Mouse (Mus musculus): ENCODE results near the gene Cdk18.

Gene Cdk18

DNA sequence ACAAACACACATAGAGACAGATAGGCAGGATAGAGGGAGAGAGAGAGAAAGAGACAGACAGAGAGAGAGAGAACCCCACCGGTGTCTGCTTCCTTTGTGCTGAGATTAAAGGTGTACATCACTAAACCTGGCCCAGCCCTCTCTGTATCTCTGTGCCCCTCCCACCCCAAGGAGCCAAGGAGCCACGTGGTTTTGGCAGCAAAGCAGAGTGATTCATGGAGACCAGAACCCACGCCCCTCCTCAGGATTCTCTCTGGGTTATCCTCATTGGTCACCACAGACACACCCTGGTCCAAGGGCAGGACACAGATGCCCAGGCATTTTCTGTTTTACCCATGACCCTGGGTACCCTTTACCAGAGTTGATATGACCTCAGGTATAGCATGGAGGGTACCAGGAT, 26.4 kb downstream of the Cdk18 start:
- 51% methylated on average over 3 of the region's 3 CpGs for WGBS

DNA sequence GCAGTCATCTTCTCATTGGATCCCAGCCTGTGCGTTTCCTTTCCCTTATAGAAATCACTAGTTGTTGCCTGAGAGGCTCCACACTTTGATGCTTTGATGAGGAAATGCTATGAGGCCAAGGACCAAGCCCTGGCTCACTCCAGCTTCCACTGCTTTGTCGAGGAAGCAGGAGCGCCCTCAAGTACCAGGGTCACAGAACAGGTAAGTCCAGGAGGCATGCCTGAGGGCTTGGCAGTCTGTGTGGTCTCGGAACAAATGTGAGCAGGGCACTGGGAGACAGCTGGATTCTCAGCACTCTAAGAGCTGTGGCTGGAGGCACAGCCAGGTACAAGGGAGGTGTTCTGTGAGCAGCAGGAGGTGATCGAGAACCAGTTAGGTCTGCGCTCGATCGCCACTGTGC, 27.1 kb downstream of the Cdk18 start:
- WGBS = 83% methylated on average over 8 of the region's 8 CpGs

DNA sequence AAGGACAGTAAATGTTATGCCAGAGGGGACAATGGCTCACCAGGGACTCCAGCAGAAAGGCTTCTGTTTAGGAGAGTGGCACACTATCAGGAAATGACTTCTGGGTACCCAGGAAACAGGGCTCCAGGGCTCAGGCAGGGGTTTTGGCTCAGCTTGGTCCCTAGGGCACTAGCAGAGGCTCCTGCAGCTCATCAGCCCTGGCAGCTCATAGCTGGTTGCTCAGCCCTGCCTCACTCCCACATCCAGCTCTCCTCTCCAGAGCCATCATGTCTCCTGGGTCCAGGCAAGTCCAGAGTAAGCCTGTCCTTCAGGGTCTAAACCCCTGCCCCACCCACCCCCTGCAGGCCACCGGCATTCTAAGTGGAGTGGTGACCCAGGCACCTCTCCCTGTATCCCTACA, 28.1 kb downstream of the Cdk18 start:
- WGBS = 64% methylated on average over 1 of the region's 1 CpGs

DNA sequence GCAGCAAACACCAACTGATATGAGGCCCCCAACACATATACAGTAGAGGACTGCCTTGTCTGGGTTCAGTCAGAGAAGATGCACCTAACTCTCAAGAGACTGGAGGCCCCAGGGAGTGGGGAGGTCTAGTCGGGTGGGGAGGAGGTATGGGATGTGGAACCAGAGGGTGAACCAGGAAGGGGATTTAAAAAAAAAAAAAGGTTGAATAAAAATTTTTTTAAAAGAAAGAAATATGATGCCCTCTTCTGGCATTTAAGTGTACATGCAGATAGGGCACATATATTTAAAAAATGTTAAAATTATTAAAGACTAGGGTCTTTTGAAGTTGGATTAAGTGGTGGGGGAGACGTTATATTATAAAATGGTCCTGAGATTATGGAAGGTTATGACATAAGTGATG, 30.1 kb downstream of the Cdk18 start:
- WGBS = 68% methylated on average over 2 of the region's 2 CpGs

DNA sequence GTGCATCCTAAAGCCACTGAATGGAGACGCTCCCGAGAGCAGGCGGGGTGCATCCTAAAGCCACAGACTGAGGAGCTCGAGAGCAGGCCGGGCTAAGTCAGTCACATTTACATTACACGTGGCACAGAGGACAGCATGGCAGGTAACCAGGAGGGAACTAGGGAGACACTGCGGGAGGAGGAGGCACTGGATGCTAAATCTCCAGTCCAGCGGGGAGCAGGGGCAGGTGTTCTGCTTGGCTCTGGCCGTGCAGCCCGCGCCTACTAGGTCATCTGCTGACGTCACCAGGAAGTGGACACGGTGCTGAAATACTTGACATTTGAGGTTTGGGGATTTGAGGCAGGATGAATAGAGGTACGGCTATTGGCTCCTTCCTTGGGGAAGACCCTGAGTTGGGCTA, 35.1 kb downstream of the Cdk18 start:
- 81% methylated on average over 14 of the region's 14 CpGs for WGBS

DNA sequence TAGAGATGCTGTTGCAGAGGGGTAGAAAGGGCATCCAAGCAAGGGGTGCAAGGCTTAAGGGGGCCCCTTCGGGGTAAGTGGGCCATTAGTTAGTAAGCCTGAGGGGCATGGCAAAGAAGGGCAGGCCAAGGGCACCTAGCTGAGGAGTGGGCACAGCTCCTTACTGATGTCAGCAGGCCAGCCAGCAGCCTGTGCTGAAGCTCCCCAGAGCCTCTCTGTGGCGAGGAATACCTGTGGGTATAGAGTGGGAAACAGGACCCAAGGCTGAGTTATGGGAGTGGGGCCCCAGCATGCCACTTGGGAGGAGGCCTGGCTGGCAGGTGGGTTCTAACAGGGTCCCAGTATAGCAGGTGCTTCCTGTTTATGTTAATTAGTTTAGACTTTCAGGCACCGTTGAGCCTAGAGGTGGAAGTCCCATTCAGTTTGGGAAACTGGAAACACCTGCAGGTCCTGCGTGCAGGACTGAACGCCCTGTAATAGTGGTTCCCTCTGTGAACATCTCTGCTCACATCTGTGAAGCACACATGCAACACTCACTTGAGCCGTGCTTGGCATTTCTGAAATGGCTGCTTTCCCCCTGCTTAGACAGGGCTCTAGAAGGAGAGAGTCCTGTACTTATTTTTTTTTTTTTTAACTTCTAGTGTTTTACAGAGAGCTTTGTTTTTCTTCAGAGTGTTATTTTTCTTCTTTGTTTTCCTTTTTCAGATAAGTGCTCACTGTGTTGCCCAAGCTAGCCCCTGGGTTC, 37.4 kb downstream of the Cdk18 start:
- WGBS = 81% methylated on average over 6 of the region's 6 CpGs

DNA sequence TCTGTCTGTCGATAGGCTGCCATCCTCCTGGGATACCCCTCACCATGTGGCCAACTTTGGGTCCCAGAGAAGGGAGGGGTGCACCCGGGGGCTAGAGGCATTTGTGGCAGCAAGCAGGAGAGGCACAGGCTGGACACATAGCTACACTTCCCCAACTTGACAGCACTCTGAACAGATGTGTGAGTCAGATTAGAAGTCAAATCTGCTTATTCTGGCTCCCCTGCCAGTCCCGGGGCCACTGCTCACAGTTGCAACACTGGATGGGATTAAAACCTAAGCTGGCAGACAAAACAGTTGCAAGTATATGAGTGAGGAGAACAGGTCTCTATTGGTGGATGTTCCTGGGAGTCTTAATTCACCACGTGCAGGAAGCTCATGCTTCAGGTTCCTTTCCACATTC, 39.7 kb downstream of the Cdk18 start:
- 55% methylated on average over 4 of the region's 4 CpGs for WGBS

DNA sequence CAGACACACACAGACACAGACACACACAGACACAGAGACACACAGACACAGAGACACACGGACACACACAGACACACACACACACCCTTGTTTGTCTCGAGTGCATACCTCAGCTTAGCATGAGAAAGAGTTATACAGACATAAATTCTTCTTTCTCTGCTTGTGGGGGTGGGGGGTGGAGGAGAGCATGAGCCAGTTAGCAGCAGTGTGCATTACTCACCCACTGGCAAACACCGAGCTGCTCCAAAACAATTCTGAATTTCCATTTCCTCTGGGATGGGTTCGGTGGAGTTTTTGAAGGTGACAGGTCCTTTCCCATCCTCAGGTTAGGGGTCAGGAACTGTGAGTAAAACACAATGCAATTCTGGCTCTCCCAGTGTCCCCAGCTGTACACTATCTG, 40.5 kb downstream of the Cdk18 start:
- WGBS = 30% methylated on average over 4 of the region's 4 CpGs

DNA sequence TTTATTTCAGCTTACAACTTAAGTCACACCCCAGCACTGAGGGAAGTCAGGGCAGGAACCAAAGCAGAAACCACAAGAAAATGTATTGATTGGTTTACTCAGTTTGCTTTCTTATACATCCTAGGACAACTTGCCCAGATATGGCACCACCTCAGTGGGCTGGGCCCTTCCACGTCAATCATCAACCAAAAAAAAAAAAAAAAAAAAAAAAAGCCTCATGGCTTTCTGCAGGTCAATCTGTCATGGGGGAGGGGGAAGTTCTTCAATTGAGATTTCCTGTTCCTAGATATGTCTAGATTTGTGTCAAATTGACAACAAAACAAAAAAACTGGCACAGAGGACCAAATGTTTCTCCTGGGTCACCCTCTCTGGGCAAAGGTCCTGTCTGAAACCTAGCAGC, 41.4 kb downstream of the Cdk18 start:
- WGBS = 58% methylated on average over 1 of the region's 1 CpGs

DNA sequence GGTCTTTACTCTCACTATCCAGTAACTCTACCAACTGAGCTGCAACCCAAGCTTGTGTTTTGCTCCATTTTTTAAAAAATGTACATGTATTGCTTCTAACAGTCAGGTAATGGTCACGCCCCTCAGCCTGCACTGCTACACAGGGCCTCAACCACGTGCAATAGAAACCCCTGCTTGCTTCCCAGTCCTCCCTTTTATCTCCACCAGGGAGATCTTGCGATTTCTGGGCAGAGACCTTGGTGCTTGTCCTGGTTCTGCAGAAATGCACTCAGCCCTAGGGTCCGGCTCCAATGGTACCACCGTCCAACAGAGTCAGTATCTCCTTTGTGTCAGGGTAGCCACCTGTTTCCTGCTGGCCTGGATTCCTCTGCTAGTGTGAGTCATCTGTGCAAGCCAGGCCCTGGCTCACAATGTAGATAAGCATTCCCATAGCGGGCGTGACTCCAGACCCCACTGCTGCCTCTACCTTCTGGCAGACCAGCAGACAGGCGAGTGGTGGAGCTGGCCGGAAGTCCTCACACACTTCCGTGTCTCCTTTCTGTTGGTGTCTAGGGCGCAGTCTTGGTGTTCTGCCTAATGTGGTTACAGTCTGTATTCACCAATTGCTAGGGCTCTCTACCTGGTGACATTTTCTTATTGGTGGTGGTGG, 44.0 kb downstream of the Cdk18 start:
- 67% methylated on average over 11 of the region's 11 CpGs for WGBS

DNA sequence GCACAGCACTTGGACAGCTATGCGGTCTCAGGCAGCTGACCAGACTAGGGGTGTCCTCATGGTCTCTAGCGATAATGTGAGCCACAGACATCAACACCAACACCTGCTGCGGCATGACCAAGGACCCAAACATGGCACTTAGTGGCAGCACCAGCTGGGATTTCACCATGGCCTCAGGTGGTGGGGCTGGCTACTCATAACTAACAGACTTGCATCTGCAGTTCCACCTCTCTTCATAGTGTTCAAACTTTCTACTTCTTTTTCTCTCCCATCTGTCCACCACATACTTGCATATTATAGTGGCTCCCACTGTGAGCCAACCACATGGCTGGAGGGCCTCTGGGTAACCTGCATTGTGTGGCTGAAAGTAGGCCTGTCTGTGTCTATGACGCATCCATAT, 46.2 kb downstream of the Cdk18 start:
- WGBS = 95% methylated on average over 4 of the region's 4 CpGs

DNA sequence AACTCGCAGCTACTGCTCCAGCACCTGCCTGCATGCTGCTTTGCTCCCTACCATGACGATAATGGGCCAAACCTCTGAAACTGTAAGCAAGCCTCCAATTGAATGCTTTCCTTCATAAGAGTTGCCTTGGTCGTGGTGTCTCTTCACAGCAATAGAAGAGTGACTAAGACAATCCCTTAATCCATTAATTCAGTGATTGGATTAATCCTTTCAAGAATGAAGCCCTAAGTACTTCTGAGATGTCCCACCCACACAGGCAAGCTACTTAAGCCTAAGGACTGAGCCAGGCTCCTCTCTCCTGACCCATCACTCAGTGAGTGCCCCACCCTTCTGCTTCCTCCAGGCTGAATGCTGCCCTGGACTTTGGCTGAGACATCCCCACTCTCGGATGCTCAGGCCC, 49.2 kb downstream of the Cdk18 start:
- WGBS = 73% methylated on average over 4 of the region's 4 CpGs

DNA sequence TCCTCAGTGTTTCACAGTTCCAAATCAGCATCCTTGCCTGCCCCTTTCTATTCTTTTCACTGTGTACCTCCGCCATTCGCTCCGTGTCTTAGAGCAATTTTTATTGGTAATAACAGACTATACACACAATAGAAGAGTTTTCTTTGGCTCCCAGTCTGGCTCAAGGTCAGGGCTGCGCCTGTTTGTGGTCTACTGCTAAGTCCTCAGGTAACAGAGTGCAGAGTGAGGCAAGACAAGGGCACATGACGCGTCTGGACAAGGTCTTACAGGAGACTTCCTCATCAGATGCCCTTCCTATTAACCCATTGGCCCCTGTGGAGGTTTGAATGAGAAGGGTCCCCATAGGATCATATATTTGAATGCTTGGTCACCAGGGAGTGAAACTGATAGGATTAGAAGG, 49.7 kb downstream of the Cdk18 start:
- WGBS = 85% methylated on average over 6 of the region's 6 CpGs

DNA sequence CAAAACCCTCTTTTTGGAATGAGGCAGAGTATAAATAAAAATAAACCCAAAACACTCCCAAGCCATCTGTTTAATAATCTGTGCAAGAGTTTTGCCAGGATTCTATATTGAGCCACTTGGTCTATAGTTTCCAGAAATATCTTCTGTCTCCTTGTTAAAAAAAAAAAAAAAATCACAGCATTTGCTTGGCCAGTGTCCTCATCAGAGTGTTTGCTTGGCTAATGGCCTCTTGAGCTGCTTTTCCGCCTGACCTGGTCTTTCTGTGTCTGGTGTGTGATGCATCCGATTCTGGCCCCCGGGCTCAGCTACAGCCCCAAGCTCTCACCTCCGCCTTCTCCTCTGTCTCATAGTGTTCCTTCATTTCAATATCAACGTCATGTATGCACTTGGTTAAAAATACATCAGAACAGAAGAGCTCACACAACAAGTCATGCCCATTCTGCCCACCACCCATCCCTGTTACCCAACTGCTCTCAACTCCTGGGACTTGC, 51.3 kb downstream of the Cdk18 start:
- WGBS = 49% methylated on average over 5 of the region's 5 CpGs

DNA sequence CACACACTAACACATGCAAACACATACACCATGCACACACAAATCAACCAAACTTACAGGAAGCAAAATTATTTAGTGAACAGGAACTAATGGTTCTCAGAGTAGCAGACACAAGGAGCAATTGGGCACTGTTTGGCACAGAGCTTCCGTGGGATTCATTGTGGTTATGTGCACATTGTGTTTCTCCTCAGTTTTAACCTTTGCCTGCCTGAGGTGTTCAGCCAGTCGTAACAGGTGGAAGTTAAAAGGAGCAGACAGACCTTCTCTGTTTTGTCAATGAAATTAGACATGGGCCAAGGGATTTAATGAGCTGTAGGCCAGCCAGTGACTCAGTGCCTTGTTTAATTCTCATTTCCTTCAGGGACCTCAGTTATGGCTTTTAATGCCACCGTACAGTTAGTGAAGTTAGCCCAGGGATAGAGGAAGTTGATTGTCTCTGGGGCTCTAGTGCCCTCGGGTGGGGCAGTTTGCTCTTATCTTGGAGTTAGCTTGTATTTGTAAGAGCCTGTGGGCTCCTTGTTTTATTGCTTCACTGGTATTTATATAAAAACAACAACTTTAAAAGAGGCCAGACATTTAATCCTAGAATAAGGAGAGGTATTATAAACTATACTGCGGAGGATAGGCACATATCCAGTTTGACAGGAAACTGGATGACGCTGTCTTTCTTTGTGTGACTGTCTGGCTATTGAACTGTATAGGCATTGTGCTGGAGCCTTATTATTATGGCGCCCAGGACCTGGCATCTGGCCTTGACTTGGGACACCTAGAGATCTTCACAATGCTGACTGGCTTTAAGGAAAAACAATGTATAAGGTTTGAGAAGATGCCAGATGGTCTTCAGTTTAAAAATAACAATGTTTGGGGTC, 54.1 kb downstream of the Cdk18 start:
- 64% methylated on average over 7 of the region's 7 CpGs for WGBS

DNA sequence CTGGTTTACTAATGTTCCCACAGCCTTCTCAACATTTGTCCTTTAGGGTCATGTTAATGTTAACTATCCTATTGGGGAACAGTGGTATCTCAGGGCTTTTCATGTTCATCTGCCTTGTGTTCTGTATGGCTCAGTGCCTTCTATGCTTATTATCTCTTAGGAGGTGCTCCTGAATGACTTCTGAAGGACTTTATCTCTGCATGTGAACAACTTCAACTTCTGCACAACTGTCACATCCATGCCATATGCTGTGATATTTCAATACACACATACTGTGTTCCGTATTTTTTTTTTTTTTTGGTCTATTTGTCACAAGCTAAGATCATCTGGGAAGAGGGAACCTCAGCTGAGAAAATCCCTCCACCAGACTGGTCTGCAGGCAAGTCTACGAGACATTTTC, 61.1 kb downstream of the Cdk18 start:
- 67% methylated on average over 2 of the region's 2 CpGs for WGBS

DNA sequence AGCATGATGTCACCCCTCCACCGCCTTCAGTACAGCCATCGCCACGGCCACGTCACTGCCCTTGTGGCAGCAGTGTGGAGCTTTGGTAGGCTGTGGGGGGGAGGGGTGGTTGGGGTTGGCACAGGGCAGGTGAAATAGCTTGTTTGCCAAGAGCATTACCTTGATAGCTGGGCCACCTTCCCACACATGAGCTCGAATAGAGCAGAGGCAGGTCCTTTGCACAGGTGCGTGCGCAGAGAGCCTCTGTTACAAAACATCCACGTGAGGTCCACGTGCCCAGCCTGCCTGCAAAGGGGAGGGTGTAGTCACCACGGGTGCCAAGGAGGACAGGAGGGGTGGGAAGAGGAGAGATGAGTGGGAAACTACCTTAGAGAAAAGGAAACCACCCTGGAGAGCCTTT, 63.9 kb downstream of the Cdk18 start:
- 83% methylated on average over 10 of the region's 10 CpGs for WGBS

DNA sequence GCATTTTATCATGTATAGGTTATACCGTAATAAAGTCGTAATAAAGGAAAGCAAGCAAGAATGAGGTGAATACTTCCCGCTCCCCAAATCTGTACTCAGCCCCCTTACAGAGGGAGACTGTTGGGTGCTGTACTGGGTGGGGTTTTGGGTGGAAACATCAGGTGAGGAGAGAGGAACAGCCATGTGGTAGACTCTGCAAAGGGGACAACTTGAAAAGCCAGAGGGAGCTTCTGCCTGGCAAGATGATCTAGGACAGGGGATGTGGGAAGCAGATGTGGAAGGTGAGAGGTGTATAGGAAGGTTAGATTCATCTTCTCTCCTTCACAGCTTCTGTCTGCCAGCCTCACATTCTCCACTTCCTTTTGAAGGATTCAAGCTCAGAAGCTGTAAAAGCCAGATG, 68.8 kb downstream of the Cdk18 start:
- 93% methylated on average over 3 of the region's 3 CpGs for WGBS

DNA sequence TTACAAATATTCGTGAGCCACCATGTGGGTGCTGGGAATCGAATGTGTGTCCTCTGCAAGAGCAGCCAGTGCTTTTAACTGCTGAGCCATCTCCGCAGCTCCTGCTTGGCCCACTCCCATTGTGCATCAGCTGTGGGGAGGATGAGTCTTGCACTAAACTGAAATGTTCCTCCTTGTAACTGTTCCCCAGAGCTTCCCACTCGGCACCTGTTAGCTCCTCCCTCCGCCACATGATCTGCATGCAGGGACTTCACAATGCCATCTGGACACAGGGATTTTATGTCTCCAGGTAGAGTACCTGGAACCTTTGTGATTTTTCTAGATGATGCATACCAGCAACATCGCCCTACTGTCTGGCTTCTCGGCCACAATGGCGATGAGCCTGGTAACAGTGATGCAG, 70.0 kb downstream of the Cdk18 start:
- 81% methylated on average over 8 of the region's 8 CpGs for WGBS

DNA sequence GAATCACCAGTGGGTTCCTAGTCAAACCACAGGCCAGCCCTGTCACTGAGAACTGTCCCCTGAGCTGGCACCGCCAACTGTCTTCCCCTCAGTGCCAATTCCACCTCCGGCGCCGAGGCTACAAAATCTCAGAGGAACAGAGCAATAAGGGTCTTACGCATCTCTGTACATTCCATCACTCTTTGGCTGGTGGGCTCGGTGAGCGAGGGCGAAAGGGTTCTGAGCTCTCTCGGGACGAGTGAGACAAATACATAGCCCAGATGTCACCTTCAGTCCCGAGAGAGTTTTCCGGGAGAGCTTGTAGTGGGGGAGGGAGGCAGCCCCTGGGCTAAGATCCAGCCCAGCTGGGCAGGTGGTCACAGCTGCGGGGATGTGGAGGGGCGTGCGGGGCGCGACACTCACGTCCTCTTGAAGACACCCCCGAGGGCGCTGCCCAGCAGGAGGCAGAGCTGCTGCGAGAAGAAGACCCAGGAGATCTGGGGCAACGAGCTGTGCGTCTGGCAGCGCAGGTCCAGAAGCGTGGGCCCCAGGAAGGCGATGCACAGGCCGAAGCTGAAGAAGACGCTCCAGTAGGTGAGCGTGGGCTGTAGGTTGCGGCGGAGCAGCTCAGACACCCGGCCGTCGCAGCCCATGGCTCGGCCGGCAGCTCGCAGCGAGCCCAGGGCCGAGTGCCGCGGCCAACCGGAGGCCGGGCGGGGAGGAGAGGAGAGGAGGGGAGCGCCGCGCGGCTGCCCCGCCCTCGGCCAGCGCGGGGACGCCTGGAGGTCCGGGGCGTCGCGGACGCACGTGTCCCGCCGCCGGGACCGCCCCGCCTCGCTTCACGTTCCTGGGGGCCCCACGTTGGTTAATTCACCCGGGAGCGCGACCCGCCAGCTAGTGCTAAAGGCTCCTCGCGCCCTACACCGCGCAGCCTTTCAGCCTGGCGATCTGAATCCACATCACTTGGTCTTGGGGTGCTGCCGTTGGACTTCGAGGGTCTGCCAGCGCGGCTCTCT, 71.9 kb downstream of the Cdk18 start, which contains the start of gene Mfsd4a:
Gene Mfsd4a, minus strand, starts transcription at position 802 of the 995 bp plus-strand sequence.
- 2% methylated on average over 78 of the region's 80 CpGs for WGBS

DNA sequence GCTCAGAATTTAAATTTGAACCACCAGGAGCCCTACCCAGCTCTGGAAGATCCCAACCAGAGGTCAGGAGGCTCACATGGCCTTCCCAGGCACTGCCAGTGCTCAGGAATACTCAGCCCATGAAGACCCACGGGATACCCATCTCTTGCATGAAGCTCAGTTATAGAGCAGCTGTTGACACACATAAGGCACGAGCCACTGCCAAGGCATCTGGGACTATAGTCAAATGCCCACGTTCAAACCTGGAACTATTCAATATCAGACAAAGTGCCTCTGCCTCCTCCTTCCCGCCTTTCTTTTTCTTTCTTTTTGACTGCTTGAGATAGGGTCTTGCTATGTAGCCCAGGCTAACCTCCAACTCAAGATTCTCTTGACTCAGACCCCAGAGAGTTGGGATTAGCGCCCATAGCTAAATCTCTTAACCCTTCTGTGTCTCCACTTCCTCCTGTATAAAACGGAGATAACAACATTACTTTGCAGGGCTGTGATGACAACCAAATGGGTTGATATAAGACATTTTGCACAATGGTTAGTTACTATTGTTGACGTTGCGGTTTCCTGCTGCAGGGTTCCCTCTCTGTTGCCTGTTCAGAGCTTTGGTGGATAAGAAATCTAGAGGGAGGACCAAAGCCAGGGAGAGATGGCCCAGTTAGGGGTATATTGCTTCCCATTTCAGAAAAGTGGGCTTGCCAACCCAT, 73.9 kb downstream of the Cdk18 start:
- WGBS = 49% methylated on average over 8 of the region's 8 CpGs

Measured in cerebral cortex, adult 2 months (tissue).